Mouse (Mus musculus) lung, postnatal 36 days (tissue): ENCODE data around the gene Scgb2b19.
"Not testable (repeated sequence)": the region's sequence is repeated elsewhere in the genome, so short reads cannot be mapped to it uniquely, and the experiment has no call there.

Experiments used
- DNase-seq: peaks from one replicate; pipeline ENCODE4 v3.0.0; 2022; ENCODE audit warnings: mixed read lengths

Gene Scgb2b19

DNA sequence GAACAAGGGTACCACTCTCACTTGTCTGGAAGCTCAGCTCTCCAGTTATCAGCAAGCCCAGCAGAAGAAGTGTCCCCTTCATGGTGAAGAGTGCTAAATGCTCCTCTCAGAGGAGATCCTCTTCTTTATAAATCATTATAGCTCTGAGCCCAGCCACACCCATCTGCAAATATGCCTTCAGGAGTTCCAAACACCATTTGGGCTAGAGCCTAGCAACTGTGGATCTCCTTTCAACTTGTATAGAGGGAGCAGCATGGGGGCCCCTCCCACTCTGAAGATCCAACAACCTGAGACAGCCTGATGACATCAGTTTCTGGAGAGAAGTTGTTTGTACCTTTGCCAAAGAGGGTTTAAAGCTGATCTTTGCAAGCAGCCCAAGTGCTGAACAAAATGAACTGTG, at the start of gene Scgb2b19:
Gene Scgb2b19, minus strand, starts transcription at position 101 of the 400 bp plus-strand sequence.
- not testable (repeated sequence) for DNase-seq

- DNase-seq = not testable (repeated sequence)
These were observed 6.9 kb upstream of the Scgb2b19 start, which contains the start of gene Scgb1b19 for GRCm38 (mm10) chr7:33286991-33287390. Scgb1b19 (plus strand) TSS chr7:33287291.
